Mouse (Mus musculus): ENCODE measurements at regions not wholly inside any gene's neighbourhood (a gene's known extent, or its start where the extent isn't known, plus 50 kb on each side); places are given as distances from the start of the nearest gene placed in this dataset.

GRCm38 (mm10) chr5:49788494-49789160 lies 263.9 kb upstream of the Kcnip4 start:
- Histone ChIP-seq H3K27ac (ENCODE audit: control insufficient read depth, low read depth, low read length) (no peak overlapping the region), H3K4me3 (ENCODE audit: control insufficient read depth in 1 of 2, insufficient read depth in 1 of 2, low read depth in 2 of 2, low read length in 2 of 2) (no peak overlapping the region), H3K79me2 (ENCODE audit: control insufficient read depth, insufficient read depth, low read length, poor library complexity) (no peaks in the 10 kb centered on the region), H3K36me3 (ENCODE audit: control insufficient read depth in 1 of 2, insufficient read depth in 2 of 2, low read length in 2 of 2) (no peaks in the 10 kb centered on the region), H3K4me1 (ENCODE audit: control insufficient read depth in 1 of 2, insufficient read depth in 2 of 2, low read length in 2 of 2) (no peaks in the 10 kb centered on the region), H3K9ac (ENCODE audit: control insufficient read depth, low read depth, low read length, poor library complexity, severe bottlenecking) (no peak overlapping the region), H3K9me3 (replicated peaks; ENCODE audit: insufficient read depth, low read length) (no peaks in the 10 kb centered on the region), H3K27me3 (ENCODE audit: control insufficient read depth in 1 of 2, insufficient read depth in 2 of 2, low read length in 2 of 2) (no peaks in the 10 kb centered on the region)
- no peak for DNase-seq (ENCODE audit: low read depth, low spot score)
- no peak for TF ChIP-seq TBP (IDR thresholded peaks at IDR 0.05; ENCODE audit: low read depth, low read length)
- no peak for TF ChIP-seq EP300 (IDR thresholded peaks at IDR 0.05; ENCODE audit: low read depth in 1 of 2, low read length in 2 of 2)
- no peak for TF ChIP-seq JUND (IDR thresholded peaks at IDR 0.05; ENCODE audit: low read depth, low read length)
- no peak for TF ChIP-seq RAD21 (IDR thresholded peaks at IDR 0.05; ENCODE audit: low read depth, low read length)
- TF ChIP-seq SMC3 (IDR thresholded peaks at IDR 0.05; ENCODE audit: low read depth, low read length) = no peak
- no peak for TF ChIP-seq CHD1 (IDR thresholded peaks at IDR 0.05; ENCODE audit: low read depth, low read length)
- TF ChIP-seq USF2 (IDR thresholded peaks at IDR 0.05; ENCODE audit: borderline replicate concordance in 1 of 2, insufficient read depth in 1 of 2, low read depth in 1 of 2, low read length in 2 of 2) = no peak
- TF ChIP-seq UBTF (IDR thresholded peaks at IDR 0.05; ENCODE audit: borderline replicate concordance, insufficient read depth, low read depth, low read length) = no peak
- TF ChIP-seq ZKSCAN1 (IDR thresholded peaks at IDR 0.05; ENCODE audit: low read depth, low read length) = no peak
- no peak for TF ChIP-seq POLR2AphosphoS5 (IDR thresholded peaks at IDR 0.05; ENCODE audit: borderline replicate concordance, low read depth, low read length)
- no peak for TF ChIP-seq RCOR1 (IDR thresholded peaks at IDR 0.05; ENCODE audit: low read depth, low read length)

DNA sequence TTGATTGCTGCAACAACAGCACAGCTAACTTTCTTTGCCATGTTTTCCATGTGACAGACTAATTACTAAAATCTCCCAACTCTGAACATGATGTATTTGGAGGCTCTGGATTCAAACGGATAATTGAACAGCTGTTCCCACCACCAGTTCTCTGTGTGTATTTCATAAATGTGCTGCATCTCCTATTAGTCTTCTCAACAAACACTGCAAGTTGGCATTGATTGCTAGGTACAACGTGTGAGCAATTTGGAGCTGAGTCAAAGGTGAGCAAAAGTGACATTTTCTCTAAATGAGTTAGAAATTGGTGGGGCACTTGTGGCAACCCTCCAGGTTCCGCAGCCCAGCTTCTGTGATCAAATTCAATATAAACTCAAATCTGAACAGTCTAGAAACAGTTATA lies 259.0 kb upstream of the Kcnip4 start:
- Histone ChIP-seq H3K9ac (ENCODE audit: control insufficient read depth, low read depth, low read length, poor library complexity, severe bottlenecking) (no peak overlapping the region), H3K27me3 (ENCODE audit: control insufficient read depth in 1 of 2, insufficient read depth in 2 of 2, low read length in 2 of 2) (no peaks in the 10 kb centered on the region), H3K4me1 (ENCODE audit: control insufficient read depth in 1 of 2, insufficient read depth in 2 of 2, low read length in 2 of 2) (no peaks in the 10 kb centered on the region), H3K27ac (ENCODE audit: control insufficient read depth, low read depth, low read length) (no peak overlapping the region), H3K79me2 (ENCODE audit: control insufficient read depth, insufficient read depth, low read length, poor library complexity) (no peaks in the 10 kb centered on the region), H3K4me3 (ENCODE audit: control insufficient read depth in 1 of 2, insufficient read depth in 1 of 2, low read depth in 2 of 2, low read length in 2 of 2) (no peak overlapping the region), H3K9me3 (replicated peaks; ENCODE audit: insufficient read depth, low read length) (no peaks in the 10 kb centered on the region), H3K36me3 (ENCODE audit: control insufficient read depth in 1 of 2, insufficient read depth in 2 of 2, low read length in 2 of 2) (no peaks in the 10 kb centered on the region)
- TF ChIP-seq ETS1 (IDR thresholded peaks at IDR 0.05; ENCODE audit: low read depth, low read length) (no peak), CHD1 (IDR thresholded peaks at IDR 0.05; ENCODE audit: low read depth, low read length) (no peak), TBP (IDR thresholded peaks at IDR 0.05; ENCODE audit: low read depth, low read length) (no peak), EP300 (IDR thresholded peaks at IDR 0.05; ENCODE audit: low read depth in 1 of 2, low read length in 2 of 2) (no peak), MYB (IDR thresholded peaks at IDR 0.05; ENCODE audit: low read depth, low read length) (no peak), ZNF384 (IDR thresholded peaks at IDR 0.05; ENCODE audit: low read depth, low read length) (no peak), ELF1 (IDR thresholded peaks at IDR 0.05; ENCODE audit: low read depth, low read length) (no peak), TCF12 (IDR thresholded peaks at IDR 0.05; ENCODE audit: low read depth, low read length) (no peak), JUND (IDR thresholded peaks at IDR 0.05; ENCODE audit: low read depth, low read length) (no peak), ZKSCAN1 (IDR thresholded peaks at IDR 0.05; ENCODE audit: low read depth, low read length) (no peak), BHLHE40 (IDR thresholded peaks at IDR 0.05; ENCODE audit: borderline replicate concordance, low read depth, low read length) (no peak), POLR2AphosphoS5 (IDR thresholded peaks at IDR 0.05; ENCODE audit: borderline replicate concordance, low read depth, low read length) (no peak), USF2 (IDR thresholded peaks at IDR 0.05; ENCODE audit: borderline replicate concordance in 1 of 2, insufficient read depth in 1 of 2, low read depth in 1 of 2, low read length in 2 of 2) (no peak)
- DNase-seq (ENCODE audit: low read depth, low spot score) = no peak

All from MEL (cell line).